Mouse (Mus musculus) CD8-positive naive resting alpha-beta T cell, adult 2 months (primary cell): ENCODE results near the gene Nelfb.
A peak's percentile ranks its signal among the peaks of the same experiment; 100 is the strongest.
"Not testable (repeated sequence)": the region's sequence is repeated elsewhere in the genome, so short reads cannot be mapped to it uniquely, and the experiment has no call there.

ENCODE experiments used
- DNase-seq, 2 experiments: peaks; one replicate each; pipeline ENCODE4 v3.0.0; 2022; ENCODE audit warnings: low read depth in 2 of 2, low spot score in 2 of 2

Gene Nelfb

DNA sequence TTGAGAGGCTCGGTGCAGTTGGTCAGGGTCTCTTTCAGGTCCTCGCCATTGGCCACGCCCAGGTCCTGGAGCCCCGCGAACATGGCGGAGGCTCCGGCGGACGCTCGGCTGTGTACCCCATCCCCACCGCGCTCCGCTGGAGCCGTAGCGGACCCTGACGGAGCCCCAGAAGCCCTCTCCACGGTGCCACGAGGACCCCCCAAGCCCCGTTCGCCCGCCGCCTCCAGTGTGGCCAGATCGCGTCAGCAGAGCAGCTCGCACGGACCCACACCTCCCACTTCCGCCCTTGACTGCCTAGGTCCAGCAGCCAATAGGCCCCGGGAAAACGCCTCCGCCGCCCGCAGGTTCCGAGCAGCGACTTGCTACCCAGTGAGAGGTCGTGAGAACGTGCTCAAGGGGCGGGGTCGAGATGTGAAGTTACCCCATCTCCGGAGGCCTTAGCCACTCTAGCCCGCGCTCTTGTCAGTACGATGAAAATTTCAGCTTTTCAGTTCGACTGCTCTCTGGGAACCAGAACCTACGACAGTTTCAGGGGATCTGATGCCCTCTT lies at the start of gene Nelfb:
Gene Nelfb (minus strand): TSS at position 369 of the 550 bp plus-strand sequence.
- DNase-seq, result peak; percentile 77 to 81

GRCm38 (mm10) chr2:25258887-25259286 lies 47.6 kb upstream of the Nelfb start:
- DNase-seq, result peak in 1 of 2 experiments; percentile 31

DNA sequence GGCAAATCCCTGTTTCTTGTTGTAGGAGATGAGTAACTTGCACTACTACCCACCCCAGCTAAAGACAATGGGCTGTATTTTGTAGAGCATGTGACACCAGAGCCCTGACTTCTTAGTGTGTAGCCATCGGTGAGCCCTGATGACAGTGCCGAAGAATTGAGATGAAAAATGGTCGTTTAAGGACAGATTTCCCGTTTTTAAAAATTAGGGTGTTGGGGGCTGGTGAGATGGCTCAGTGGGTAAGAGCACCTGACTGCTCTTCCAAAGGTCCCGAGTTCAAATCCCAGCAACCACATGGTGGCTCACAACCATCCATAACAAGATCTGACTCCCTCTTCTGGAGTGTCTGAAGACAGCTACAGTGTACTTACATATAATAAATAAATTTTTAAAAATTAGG lies 46.0 kb upstream of the Nelfb start:
- not testable (repeated sequence) for DNase-seq

DNA sequence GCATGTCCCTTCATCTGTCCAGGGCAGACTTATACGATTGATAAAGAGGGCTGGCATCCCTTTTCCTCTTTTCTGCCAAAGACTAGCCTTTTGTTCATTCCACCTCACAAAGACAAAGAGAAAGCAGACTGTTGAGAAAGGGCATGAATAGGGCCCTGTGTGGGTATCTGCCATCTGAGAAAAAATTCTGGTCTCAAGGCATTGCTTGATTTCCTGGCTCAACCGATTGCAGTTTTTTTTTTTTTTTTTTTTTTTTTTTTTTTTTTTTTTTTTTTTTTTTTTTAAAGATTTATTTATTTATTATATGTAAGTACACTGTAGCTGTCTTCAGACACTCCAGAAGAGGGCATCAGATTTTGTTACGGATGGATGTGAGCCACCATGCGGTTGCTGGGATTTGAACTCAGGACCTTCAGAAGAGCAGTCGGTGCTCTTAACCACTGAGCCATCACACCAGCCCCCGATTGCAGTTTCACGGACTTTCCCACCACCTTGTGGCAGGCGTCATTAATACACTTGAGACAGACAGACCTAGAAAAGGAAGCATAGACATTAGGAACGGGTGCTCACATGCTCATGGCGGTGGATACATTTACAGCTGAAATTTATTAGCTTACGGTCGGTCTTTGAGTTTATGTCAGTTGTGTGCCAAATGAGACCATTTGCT lies 45.3 kb upstream of the Nelfb start:
- DNase-seq, result peak; percentile 60 to 76

DNA sequence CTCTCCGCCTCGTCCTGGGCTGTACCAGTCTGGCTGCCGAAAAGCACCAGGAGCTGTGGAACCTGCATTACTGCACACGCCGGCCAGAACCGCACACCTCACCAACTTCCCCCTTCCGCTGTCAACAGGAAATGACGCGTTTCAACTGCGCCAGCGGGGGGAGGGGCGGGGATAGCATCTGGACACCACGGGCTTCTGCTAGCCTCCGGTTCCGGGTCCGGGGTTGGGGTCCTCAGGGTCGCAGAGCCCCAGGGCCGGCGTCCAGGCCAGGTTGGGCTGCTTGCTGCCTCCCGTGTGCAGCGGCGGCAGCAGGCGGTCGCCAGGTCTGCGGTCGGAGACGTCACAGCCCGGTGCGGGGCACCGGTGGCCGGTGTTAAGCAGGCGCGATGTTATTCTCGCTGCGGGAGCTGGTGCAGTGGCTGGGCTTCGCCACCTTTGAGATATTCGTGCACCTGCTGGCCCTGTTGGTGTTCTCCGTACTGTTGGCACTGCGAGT lies 44.0 kb upstream of the Nelfb start, which contains the start of gene Tmem203:
Gene Tmem203 (plus strand): TSS at position 156 of the 496 bp plus-strand sequence.
- DNase-seq, result peak; percentile 80 to 90

DNA sequence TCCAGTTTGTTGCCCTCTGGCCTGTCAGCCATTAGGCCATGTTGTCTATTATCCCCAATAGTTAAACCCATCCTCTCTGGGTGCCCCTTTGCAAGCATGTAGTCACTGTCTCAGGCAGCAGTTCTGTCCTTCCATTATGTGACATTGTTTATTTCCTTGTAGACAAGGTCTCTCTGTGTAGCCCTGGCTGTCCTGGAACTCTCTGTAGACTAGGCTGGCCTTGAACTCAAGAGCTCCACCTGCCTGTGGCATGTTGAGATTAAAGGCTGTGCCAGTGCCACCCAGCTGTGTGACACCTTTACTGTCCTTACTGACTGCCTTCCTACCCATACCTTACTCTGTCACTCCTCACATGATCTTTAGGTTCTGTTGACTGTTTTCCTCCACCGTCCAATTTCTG lies 41.0 kb upstream of the Nelfb start:
- no peak for DNase-seq

DNA sequence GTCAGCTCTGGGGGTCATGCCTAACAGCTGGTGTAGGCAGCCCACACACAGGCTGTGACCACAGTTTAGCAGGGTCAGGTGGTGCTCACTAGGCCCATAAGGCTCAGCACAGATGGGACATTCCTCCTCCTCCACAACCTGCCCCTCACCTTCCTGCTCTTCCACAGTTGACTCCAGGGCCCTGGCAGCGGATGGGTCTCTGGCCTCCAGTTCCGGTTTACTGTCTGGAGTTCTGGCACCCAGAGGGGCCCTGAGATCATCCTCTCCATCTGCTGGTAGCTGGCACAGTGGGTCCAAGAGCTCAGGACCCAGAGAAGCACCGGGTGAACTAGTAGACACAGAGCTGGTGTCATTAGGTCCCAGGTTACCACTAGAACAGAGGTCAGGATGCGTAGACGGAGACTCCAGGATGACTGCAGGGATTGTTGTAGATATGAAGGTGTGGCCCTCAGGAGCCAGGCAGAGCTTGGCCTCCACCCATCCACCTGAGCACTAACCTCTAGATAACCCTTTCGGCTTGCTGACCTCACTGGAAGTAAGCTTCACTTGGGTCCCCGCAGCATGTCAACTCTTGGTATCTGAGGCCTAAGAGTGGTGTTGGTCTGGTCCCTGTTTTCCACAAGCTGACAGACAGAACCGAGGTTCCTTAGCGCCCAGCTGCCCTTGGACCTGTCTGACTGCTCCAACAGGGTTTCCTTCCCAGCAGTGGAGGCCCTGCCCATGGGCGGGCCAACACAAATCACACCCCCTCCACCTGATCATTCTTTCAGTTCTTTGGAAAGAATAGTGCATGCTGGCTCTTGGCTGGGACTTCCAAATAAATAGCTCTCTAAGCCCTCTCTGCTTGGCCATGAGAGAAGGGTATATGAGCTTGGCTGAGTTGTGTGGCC lies 35.1 kb upstream of the Nelfb start, which contains the start of gene AL732309.1:
Gene AL732309.1 (minus strand): TSS at position 681 of the 890 bp plus-strand sequence.
- no peak for DNase-seq

DNA sequence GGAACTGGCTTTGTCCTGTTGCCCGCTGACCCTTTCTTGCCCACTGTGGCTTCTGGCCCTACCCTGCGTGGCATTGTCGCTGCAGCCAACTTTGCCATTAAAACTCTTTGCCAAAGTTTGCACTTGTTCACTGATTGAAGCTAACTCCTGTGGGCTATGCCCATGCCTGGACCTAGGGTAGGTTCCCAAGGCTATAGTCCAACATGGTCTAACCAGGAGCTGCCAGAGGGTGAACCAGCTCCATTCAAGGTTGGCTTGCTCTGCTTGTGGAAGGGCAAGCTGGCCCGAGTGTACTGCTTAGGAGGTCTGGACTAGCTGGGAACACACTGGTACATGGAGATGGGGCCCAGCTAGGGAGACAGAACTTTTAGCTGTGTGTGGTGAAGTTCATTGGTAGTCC lies 32.9 kb upstream of the Nelfb start:
- no peak for DNase-seq

DNA sequence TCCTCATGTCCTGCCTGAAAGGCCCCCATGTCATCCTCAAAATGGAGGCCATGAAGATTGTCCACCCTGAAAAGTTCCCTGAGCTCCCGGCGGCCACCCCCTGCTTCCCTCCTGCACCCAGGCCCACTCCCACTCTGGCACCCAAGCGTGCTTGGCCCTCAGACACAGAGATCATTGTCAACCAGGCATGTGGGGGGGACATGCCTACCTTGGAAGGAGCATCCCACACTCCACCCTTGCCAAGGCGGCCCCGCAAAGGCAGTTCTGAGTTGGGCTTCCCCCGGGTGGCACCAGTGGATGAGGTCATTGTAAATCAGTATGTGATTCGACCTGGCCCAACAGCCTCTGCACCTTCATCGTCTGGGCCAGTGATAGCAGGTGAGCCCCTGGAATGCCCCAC lies 32.1 kb upstream of the Nelfb start:
- no peak for DNase-seq

- no peak for DNase-seq
Observed at GRCm38 (mm10) chr2:25242101-25242506, 30.8 kb upstream of the Nelfb start, which contains the start of the genes Rnf208 and Cysrt1. Gene Rnf208, plus strand, starts transcription at chr2:25242255. Gene Cysrt1, minus strand, starts transcription at chr2:25242452.

DNA sequence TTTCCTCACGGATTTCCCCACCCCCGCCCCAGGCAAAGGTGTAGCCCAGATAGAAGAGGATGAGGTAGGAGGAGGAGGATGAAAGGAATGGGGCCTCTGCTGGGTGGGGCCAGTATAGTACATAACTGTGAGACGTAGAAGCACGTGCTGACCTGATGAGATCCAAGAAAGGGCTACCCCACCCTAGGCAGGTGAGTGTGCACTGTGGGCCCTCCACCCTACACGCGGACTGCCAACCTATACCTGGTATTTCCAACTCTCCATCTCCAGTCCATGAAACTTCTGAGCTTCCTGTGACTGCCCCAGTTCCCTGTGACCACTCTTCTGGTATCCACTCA lies 30.1 kb upstream of the Nelfb start:
- DNase-seq, result no peak

DNA sequence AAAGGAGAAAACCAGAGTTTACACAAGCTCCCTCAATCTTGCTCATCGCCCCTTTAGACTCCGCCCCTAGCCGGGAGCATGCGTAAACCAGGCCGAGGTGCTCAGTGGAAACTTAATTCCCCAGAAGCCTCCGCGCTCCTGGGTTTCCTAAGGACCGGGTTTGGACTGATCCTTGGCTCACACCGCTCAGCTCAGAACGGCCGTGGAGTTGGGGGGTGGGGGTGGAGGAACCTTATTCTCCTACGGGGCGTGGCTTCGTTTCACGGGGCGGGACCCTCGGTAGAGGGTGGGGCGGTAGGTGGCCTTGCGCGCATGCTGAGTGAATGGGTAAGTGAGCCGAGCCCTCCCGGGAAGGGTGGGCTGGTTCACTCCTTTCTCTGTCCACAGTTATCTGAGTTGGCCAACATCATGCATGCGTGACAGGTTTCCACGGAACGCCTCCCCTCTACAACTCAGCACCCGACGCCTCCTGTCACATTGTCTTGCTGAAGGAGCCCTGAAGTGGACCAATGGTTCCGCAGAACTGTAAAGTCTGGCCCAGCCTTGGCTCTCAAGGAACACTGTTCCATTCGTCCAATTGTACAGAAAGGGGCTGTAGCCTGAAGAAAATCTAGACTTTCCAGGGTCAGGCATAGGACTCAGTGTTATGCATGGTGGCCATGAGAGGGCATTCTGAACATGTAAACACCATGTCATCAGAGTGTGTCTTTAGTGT lies 29.6 kb upstream of the Nelfb start:
- peak in 1 of 2 experiments; percentile 38 for DNase-seq

GRCm38 (mm10) chr2:25240310-25240709 lies 29.0 kb upstream of the Nelfb start:
- no peak for DNase-seq

DNA sequence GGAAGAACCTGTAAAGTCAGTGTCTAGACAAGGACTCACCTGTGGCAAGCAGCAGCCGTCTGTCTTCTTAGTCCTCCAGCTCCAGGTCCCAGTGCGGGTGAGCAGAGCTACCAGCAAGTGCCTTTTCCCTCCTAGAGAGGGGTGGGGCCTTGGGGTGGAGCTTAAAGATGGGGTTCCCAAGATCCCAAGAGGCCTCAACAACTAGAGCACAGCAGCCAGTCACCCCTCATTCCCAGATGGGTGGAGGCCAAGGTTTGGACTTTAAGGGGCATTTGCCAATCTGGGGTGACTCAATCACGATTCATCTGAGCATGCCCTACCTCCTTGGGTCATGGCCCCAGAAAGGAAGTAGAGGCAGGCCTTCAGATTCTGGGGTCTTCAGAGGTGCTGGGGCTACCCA lies 28.5 kb upstream of the Nelfb start:
- no peak for DNase-seq

GRCm38 (mm10) chr2:25238106-25238505 lies 26.8 kb upstream of the Nelfb start:
- DNase-seq, result no peak

DNA sequence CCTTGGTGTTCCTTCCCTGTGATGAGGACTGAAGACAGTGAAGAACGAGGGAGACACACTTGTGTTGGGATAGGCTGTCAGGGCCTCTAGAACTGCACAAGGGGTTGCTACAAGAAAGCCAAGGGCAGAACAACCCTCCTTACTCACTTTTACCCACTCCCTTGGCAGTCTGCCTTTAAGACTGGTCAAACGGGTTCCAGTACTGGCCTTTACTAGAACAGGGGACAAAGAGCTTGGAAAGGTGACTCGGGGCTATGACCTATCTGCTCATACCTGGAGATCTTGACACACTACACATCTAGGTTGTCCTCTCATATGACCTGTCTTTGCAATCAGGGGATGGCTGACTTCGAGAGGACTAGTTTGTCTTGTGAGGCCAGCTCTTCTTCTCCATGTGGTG lies 26.2 kb upstream of the Nelfb start:
- no peak for DNase-seq

GRCm38 (mm10) chr2:25236614-25237013 lies 25.3 kb upstream of the Nelfb start, which contains the start of gene Rnf224:
Gene Rnf224, minus strand, starts transcription at chr2:25236787.
- DNase-seq, result no peak

DNA sequence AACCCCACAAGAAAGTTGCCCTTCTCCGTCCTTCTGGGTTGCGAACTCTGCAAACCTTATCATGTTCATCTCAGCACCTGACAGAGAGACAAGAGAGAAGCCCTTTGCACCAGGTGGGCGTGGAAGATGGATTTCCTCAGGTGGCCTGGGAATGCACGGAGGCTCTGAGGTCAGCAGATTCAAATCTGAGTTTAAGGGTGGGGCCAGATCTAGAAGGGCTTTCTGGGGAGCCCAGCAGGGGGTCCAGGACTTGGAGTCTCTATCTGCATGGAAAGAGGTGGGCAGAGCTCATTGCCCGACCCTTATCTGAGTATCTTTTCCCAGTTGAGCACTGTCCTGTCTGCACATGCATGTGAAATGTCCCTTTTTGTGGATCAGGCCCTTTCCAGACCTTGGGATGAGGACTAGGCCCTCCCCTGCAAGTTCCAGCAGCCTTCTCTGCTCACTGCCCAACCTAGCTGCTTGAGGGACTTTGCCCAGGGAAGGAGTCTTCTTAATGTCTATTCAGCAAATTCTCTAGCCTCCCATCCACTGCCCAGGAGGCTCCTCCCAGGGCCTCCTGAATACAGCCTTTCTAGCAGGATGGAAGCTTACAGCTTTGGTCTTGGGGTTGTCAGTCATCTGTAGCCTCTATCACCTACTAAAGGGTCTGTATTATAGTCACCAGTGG lies 23.4 kb upstream of the Nelfb start:
- DNase-seq, result no peak

- DNase-seq, result no peak
Observed at GRCm38 (mm10) chr2:25234050-25234449, 22.8 kb upstream of the Nelfb start, which contains the start of gene Slc34a3. Gene Slc34a3, minus strand, starts transcription at chr2:25234364.

GRCm38 (mm10) chr2:25233421-25233820 lies 22.1 kb upstream of the Nelfb start:
- no peak for DNase-seq
